Mouse (Mus musculus): ENCODE data around the gene Prr5. TPM values are rescaled to one million over a fixed set of nuclear protein-coding genes. Genes with fewer than 3 reads are reported as not detected.

Gene Prr5
- polyA plus RNA-seq, 1 experiment from 2014 or later, result 9.2 TPM

GRCm38 (mm10) chr15:84700147-84700794 lies 30.9 kb downstream of the Prr5 start:
- WGBS, result 53% methylated on average over 6 of the region's 6 CpGs
- Histone ChIP-seq H3K4me3 (ENCODE audit: low read depth, low read length) (no peak overlapping the region), H3K36me3 (ENCODE audit: insufficient read depth, low read length) (peaks cover 5% of the 10 kb centered on the region; the same call in 1 of the 2 replicates), H3K4me1 (ENCODE audit: insufficient read depth, low read depth, low read length) (no peaks in the 10 kb centered on the region), H3K27me3 (replicated peaks; ENCODE audit: insufficient read depth, low read length) (no peaks in the 10 kb centered on the region), H3K4me2 (replicated peaks; ENCODE audit: low read depth, low read length) (no peak overlapping the region), H3K9ac (replicated peaks; ENCODE audit: low read depth) (no peak overlapping the region), H3K9me3 (ENCODE audit: low read length) (no peaks in the 10 kb centered on the region), H3K27ac (ENCODE audit: low read length) (no peak overlapping the region)
- TF ChIP-seq CTCF (IDR thresholded peaks at IDR 0.05) (peak; percentile 93), EP300 (IDR thresholded peaks at IDR 0.05) (no peak)
- DNase-seq (ENCODE audit: low spot score) (peak; percentile 77), ATAC-seq (peak; percentile 4; the same call in 1 of the 2 replicates)

- Histone ChIP-seq H3K36me3 (ENCODE audit: insufficient read depth, low read length) (0 out of 2 replicates have a peak, but pooled peaks cover 5% of the 10 kb centered on the region), H3K4me1 (ENCODE audit: insufficient read depth, low read depth, low read length) (no peaks in the 10 kb centered on the region), H3K4me3 (ENCODE audit: low read depth, low read length) (no peak overlapping the region), H3K4me2 (replicated peaks; ENCODE audit: low read depth, low read length) (no peak overlapping the region), H3K27ac (ENCODE audit: low read length) (no peak overlapping the region), H3K27me3 (replicated peaks; ENCODE audit: insufficient read depth, low read length) (no peaks in the 10 kb centered on the region), H3K9ac (replicated peaks; ENCODE audit: low read depth) (no peak overlapping the region), H3K9me3 (ENCODE audit: low read length) (no peaks in the 10 kb centered on the region)
- TF ChIP-seq EP300 (IDR thresholded peaks at IDR 0.05) (no peak), CTCF (IDR thresholded peaks at IDR 0.05) (peak; percentile 92)
- ATAC-seq (peak; percentile 60), DNase-seq (ENCODE audit: low spot score) (peak; percentile 86)
- 26% methylated on average over 4 of the region's 4 CpGs for WGBS
These were observed 32.5 kb downstream of the Prr5 start for GRCm38 (mm10) chr15:84701947-84702346.

GRCm38 (mm10) chr15:84702391-84703345 lies 33.2 kb downstream of the Prr5 start:
- WGBS, result 83% methylated on average over 28 of the region's 29 CpGs
- H3K9me3 ChIP-seq (ENCODE audit: low read length), result no peaks in the 10 kb centered on the region
- no peak for TF ChIP-seq EP300 (IDR thresholded peaks at IDR 0.05)
- TF ChIP-seq CTCF (IDR thresholded peaks at IDR 0.05), result no peak
- H3K4me3 ChIP-seq (ENCODE audit: low read depth, low read length), result no peak overlapping the region
- ATAC-seq (no peak), DNase-seq (ENCODE audit: low spot score) (no peak)
- no peak overlapping the region for H3K27ac ChIP-seq (ENCODE audit: low read length)
- no peak overlapping the region for H3K9ac ChIP-seq (replicated peaks; ENCODE audit: low read depth)
- H3K27me3 ChIP-seq (replicated peaks; ENCODE audit: insufficient read depth, low read length), result no peaks in the 10 kb centered on the region
- 0 out of 2 replicates have a peak, but pooled peaks cover 5% of the 10 kb centered on the region for H3K36me3 ChIP-seq (ENCODE audit: insufficient read depth, low read length)
- no peak overlapping the region for H3K4me2 ChIP-seq (replicated peaks; ENCODE audit: low read depth, low read length)
- H3K4me1 ChIP-seq (ENCODE audit: insufficient read depth, low read depth, low read length), result no peaks in the 10 kb centered on the region

GRCm38 (mm10) chr15:84703992-84704391 lies 34.6 kb downstream of the Prr5 start:
- no peak overlapping the region for H3K9ac ChIP-seq (replicated peaks; ENCODE audit: low read depth)
- TF ChIP-seq CTCF (IDR thresholded peaks at IDR 0.05) (no peak), EP300 (IDR thresholded peaks at IDR 0.05) (no peak)
- H3K4me3 ChIP-seq (ENCODE audit: low read depth, low read length), result no peak overlapping the region
- H3K27me3 ChIP-seq (replicated peaks; ENCODE audit: insufficient read depth, low read length), result no peaks in the 10 kb centered on the region
- ATAC-seq (no peak), DNase-seq (ENCODE audit: low spot score) (no peak)
- H3K4me2 ChIP-seq (replicated peaks; ENCODE audit: low read depth, low read length), result no peak overlapping the region
- no peaks in the 10 kb centered on the region for H3K9me3 ChIP-seq (ENCODE audit: low read length)
- 0 out of 2 replicates have a peak, but pooled peaks cover 5% of the 10 kb centered on the region for H3K36me3 ChIP-seq (ENCODE audit: insufficient read depth, low read length)
- WGBS, result 82% methylated on average over 7 of the region's 7 CpGs
- H3K4me1 ChIP-seq (ENCODE audit: insufficient read depth, low read depth, low read length), result no peaks in the 10 kb centered on the region
- H3K27ac ChIP-seq (ENCODE audit: low read length), result no peak overlapping the region

- no peak for TF ChIP-seq CTCF (IDR thresholded peaks at IDR 0.05)
- no peak for TF ChIP-seq EP300 (IDR thresholded peaks at IDR 0.05)
- 80% methylated on average over 6 of the region's 6 CpGs for WGBS
These were observed 36.0 kb downstream of the Prr5 start for GRCm38 (mm10) chr15:84705351-84705901.

More at GRCm38 (mm10) chr15:84705351-84705901, 36.0 kb downstream of the Prr5 start:
- ATAC-seq, result no peak
- Histone ChIP-seq H3K4me1 (ENCODE audit: insufficient read depth, low read depth, low read length) (no peaks in the 10 kb centered on the region), H3K4me2 (replicated peaks; ENCODE audit: low read depth, low read length) (no peak overlapping the region), H3K9me3 (ENCODE audit: low read length) (no peaks in the 10 kb centered on the region), H3K27me3 (replicated peaks; ENCODE audit: insufficient read depth, low read length) (no peaks in the 10 kb centered on the region), H3K36me3 (ENCODE audit: insufficient read depth, low read length) (no peaks in the 10 kb centered on the region), H3K27ac (ENCODE audit: low read length) (no peak overlapping the region), H3K4me3 (ENCODE audit: low read depth, low read length) (no peak overlapping the region), H3K9ac (replicated peaks; ENCODE audit: low read depth) (no peak overlapping the region)
- no peak for DNase-seq (ENCODE audit: low spot score)
